Mouse (Mus musculus): ENCODE results near the gene Fhl3. TPM values are rescaled to one million over a fixed set of nuclear protein-coding genes. Genes with fewer than 3 reads are reported as not detected.

Gene Fhl3
- polyA plus RNA-seq, 1 experiment from 2014 or later: 6.4 TPM

GRCm38 (mm10) chr4:124663034-124663433, 37.5 kb upstream of the Fhl3 start:
- H3K36me3 ChIP-seq (ENCODE audit: control insufficient read depth, insufficient read depth, low read length): no peaks in the 10 kb centered on the region
- WGBS (ENCODE audit: insufficient replicate concordance): 49% methylated on average over 3 of the region's 3 CpGs
- ATAC-seq (replicated peaks; ENCODE audit: insufficient number of reproducible peaks, low FRiP score, low TSS enrichment): no peak
- no peak overlapping the region for H3K9ac ChIP-seq (ENCODE audit: low read depth, low read length)
- no peaks in the 10 kb centered on the region for H3K9me3 ChIP-seq (replicated peaks; ENCODE audit: control insufficient read depth, low read length)
- peaks cover 3% of the 10 kb centered on the region; the same call in 1 of the 2 replicates for H3K4me1 ChIP-seq (ENCODE audit: control insufficient read depth, insufficient read depth, low read length)
- H3K27ac ChIP-seq (ENCODE audit: low read depth, low read length): no peak overlapping the region
- no peak overlapping the region for H3K4me3 ChIP-seq (ENCODE audit: low read depth, low read length)
- H3K4me2 ChIP-seq: no peak overlapping the region
- H3K27me3 ChIP-seq (ENCODE audit: control insufficient read depth, insufficient read depth, low read length): peaks cover 88% of the 10 kb centered on the region

- H3K4me2 ChIP-seq: no peak overlapping the region
- no peaks in the 10 kb centered on the region for H3K36me3 ChIP-seq (ENCODE audit: control insufficient read depth, insufficient read depth, low read length)
- no peak overlapping the region for H3K9ac ChIP-seq (ENCODE audit: low read depth, low read length)
- H3K9me3 ChIP-seq (replicated peaks; ENCODE audit: control insufficient read depth, low read length): no peaks in the 10 kb centered on the region
- H3K27me3 ChIP-seq (ENCODE audit: control insufficient read depth, insufficient read depth, low read length): peaks cover 80% of the 10 kb centered on the region
- no peak overlapping the region for H3K4me3 ChIP-seq (ENCODE audit: low read depth, low read length)
- WGBS (ENCODE audit: insufficient replicate concordance): 79% methylated on average over 9 of the region's 9 CpGs
- H3K27ac ChIP-seq (ENCODE audit: low read depth, low read length): no peak overlapping the region
- ATAC-seq (replicated peaks; ENCODE audit: insufficient number of reproducible peaks, low FRiP score, low TSS enrichment): no peak
- H3K4me1 ChIP-seq (ENCODE audit: control insufficient read depth, insufficient read depth, low read length): peaks cover 2% of the 10 kb centered on the region; the same call in 1 of the 2 replicates
Measured at GRCm38 (mm10) chr4:124664185-124664584, 36.3 kb upstream of the Fhl3 start.

- H3K4me2 ChIP-seq: no peak overlapping the region
- no peak for ATAC-seq (replicated peaks; ENCODE audit: insufficient number of reproducible peaks, low FRiP score, low TSS enrichment)
- 71% methylated on average over 15 of the region's 15 CpGs for WGBS (ENCODE audit: insufficient replicate concordance)
- no peaks in the 10 kb centered on the region for H3K9me3 ChIP-seq (replicated peaks; ENCODE audit: control insufficient read depth, low read length)
- H3K27ac ChIP-seq (ENCODE audit: low read depth, low read length): no peak overlapping the region
- H3K9ac ChIP-seq (ENCODE audit: low read depth, low read length): no peak overlapping the region
- H3K36me3 ChIP-seq (ENCODE audit: control insufficient read depth, insufficient read depth, low read length): no peaks in the 10 kb centered on the region
- H3K27me3 ChIP-seq (ENCODE audit: control insufficient read depth, insufficient read depth, low read length): peaks cover 78% of the 10 kb centered on the region
- H3K4me1 ChIP-seq (ENCODE audit: control insufficient read depth, insufficient read depth, low read length): no peaks in the 10 kb centered on the region
- H3K4me3 ChIP-seq (ENCODE audit: low read depth, low read length): no peak overlapping the region
Measured at GRCm38 (mm10) chr4:124664604-124665003, 35.9 kb upstream of the Fhl3 start.

DNA sequence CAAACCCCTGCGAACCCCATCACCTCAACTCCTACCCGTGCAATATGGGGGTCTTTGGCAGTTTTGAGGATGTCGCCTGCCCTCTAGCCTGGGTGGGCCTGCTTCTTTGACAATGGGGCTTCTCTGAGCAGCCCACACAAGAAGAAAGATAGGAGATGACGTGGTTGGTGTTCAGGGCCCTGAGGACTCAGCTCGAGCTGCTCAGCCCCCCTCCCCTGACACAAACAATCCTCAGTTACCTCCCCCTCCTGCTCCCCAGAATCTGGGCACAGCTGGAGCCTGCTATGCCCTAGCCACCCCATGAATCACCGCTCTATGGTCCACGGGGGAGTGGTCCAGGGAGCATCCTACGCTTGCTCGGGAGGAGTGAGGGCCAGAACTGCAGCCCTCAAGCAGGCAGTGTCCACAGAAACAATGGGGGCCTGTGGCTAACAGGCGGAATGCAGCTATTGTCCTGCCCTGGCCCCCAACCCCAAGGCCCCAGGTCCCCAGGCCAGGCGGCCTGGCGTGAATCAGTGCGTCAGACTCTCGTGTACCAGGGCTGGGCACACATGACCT, 32.9 kb upstream of the Fhl3 start:
- WGBS (ENCODE audit: insufficient replicate concordance): 41% methylated on average over 14 of the region's 14 CpGs
- H3K9me3 ChIP-seq (replicated peaks; ENCODE audit: control insufficient read depth, low read length): no peaks in the 10 kb centered on the region
- H3K36me3 ChIP-seq (ENCODE audit: control insufficient read depth, insufficient read depth, low read length): no peaks in the 10 kb centered on the region
- H3K4me2 ChIP-seq: no peak overlapping the region
- H3K4me1 ChIP-seq (ENCODE audit: control insufficient read depth, insufficient read depth, low read length): peaks cover 5% of the 10 kb centered on the region; the same call in 1 of the 2 replicates
- ATAC-seq (replicated peaks; ENCODE audit: insufficient number of reproducible peaks, low FRiP score, low TSS enrichment): no peak
- H3K27ac ChIP-seq (ENCODE audit: low read depth, low read length): no peak overlapping the region
- peaks cover 57% of the 10 kb centered on the region for H3K27me3 ChIP-seq (ENCODE audit: control insufficient read depth, insufficient read depth, low read length)
- no peak overlapping the region for H3K4me3 ChIP-seq (ENCODE audit: low read depth, low read length)
- H3K9ac ChIP-seq (ENCODE audit: low read depth, low read length): no peak overlapping the region

DNA sequence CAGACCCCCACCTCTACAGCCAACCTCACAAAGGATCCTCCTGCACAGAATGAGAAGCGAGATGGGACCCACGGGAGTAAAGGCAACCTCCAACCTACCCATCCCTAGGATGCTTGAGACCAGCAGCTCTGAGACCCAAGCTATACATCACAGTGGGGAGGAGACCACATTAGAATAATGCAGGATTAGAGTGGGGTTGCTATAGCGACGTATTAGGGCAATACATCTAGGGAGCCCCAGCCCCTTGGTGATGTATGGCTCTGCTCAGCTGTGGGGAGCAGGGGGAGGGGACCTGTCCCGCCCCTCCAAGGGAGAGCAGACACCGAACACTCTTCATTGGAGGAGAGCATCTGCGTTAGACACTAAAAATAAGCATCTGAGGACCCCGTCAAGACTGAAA, 32.4 kb upstream of the Fhl3 start:
- Histone ChIP-seq H3K27me3 (ENCODE audit: control insufficient read depth, insufficient read depth, low read length) (peaks cover 56% of the 10 kb centered on the region), H3K9me3 (replicated peaks; ENCODE audit: control insufficient read depth, low read length) (no peaks in the 10 kb centered on the region)
- 21% methylated on average over 8 of the region's 8 CpGs for WGBS (ENCODE audit: insufficient replicate concordance)

GRCm38 (mm10) chr4:124670232-124670631, 30.3 kb upstream of the Fhl3 start:
- H3K36me3 ChIP-seq (ENCODE audit: control insufficient read depth, insufficient read depth, low read length): no peaks in the 10 kb centered on the region
- no peak overlapping the region for H3K4me2 ChIP-seq
- peaks cover 40% of the 10 kb centered on the region for H3K27me3 ChIP-seq (ENCODE audit: control insufficient read depth, insufficient read depth, low read length)
- 71% methylated on average over 8 of the region's 8 CpGs for WGBS (ENCODE audit: insufficient replicate concordance)
- no peak for ATAC-seq (replicated peaks; ENCODE audit: insufficient number of reproducible peaks, low FRiP score, low TSS enrichment)
- no peak overlapping the region for H3K27ac ChIP-seq (ENCODE audit: low read depth, low read length)
- H3K9ac ChIP-seq (ENCODE audit: low read depth, low read length): no peak overlapping the region
- no peak overlapping the region for H3K4me3 ChIP-seq (ENCODE audit: low read depth, low read length)
- H3K9me3 ChIP-seq (replicated peaks; ENCODE audit: control insufficient read depth, low read length): no peaks in the 10 kb centered on the region
- H3K4me1 ChIP-seq (ENCODE audit: control insufficient read depth, insufficient read depth, low read length): peaks cover 5% of the 10 kb centered on the region; the same call in 1 of the 2 replicates

More for the DNA sequence above, 32.4 kb upstream of the Fhl3 start:
- Histone ChIP-seq H3K4me1 (ENCODE audit: control insufficient read depth, insufficient read depth, low read length) (peaks cover 5% of the 10 kb centered on the region; the same call in 1 of the 2 replicates), H3K4me2 (no peak overlapping the region), H3K27ac (ENCODE audit: low read depth, low read length) (no peak overlapping the region), H3K4me3 (ENCODE audit: low read depth, low read length) (no peak overlapping the region), H3K36me3 (ENCODE audit: control insufficient read depth, insufficient read depth, low read length) (no peaks in the 10 kb centered on the region), H3K9ac (ENCODE audit: low read depth, low read length) (no peak overlapping the region)
- ATAC-seq (replicated peaks; ENCODE audit: insufficient number of reproducible peaks, low FRiP score, low TSS enrichment): no peak

DNA sequence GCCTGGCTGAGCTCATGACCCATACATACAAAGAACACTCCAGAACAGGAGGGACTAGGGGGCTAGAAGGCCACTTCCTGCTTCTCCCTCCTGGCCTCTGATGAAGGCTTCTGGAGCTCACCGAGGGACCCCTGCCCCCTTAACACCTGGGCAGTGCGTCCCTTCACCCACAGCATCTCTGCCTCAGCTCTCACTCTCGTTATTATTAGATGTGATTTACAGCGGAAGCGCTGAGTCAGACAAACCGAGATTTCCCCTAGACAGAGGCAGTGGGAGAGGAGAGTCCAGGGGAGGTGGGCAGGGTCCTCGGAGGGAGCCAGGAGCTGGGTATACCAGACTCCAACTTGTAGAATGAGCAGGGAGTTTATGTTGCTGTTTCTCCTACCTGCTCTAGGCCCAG, 28.9 kb upstream of the Fhl3 start:
- no peak overlapping the region for H3K9ac ChIP-seq (ENCODE audit: low read depth, low read length)
- H3K9me3 ChIP-seq (replicated peaks; ENCODE audit: control insufficient read depth, low read length): no peaks in the 10 kb centered on the region
- WGBS (ENCODE audit: insufficient replicate concordance): 12% methylated on average over 7 of the region's 7 CpGs
- peaks cover 5% of the 10 kb centered on the region; the same call in 1 of the 2 replicates for H3K4me1 ChIP-seq (ENCODE audit: control insufficient read depth, insufficient read depth, low read length)
- H3K27ac ChIP-seq (ENCODE audit: low read depth, low read length): no peak overlapping the region
- ATAC-seq (replicated peaks; ENCODE audit: insufficient number of reproducible peaks, low FRiP score, low TSS enrichment): no peak
- H3K4me2 ChIP-seq: peak overlapping the region; percentile 71
- no peaks in the 10 kb centered on the region for H3K36me3 ChIP-seq (ENCODE audit: control insufficient read depth, insufficient read depth, low read length)
- H3K4me3 ChIP-seq (ENCODE audit: low read depth, low read length): no peak overlapping the region
- peaks cover 32% of the 10 kb centered on the region for H3K27me3 ChIP-seq (ENCODE audit: control insufficient read depth, insufficient read depth, low read length)

DNA sequence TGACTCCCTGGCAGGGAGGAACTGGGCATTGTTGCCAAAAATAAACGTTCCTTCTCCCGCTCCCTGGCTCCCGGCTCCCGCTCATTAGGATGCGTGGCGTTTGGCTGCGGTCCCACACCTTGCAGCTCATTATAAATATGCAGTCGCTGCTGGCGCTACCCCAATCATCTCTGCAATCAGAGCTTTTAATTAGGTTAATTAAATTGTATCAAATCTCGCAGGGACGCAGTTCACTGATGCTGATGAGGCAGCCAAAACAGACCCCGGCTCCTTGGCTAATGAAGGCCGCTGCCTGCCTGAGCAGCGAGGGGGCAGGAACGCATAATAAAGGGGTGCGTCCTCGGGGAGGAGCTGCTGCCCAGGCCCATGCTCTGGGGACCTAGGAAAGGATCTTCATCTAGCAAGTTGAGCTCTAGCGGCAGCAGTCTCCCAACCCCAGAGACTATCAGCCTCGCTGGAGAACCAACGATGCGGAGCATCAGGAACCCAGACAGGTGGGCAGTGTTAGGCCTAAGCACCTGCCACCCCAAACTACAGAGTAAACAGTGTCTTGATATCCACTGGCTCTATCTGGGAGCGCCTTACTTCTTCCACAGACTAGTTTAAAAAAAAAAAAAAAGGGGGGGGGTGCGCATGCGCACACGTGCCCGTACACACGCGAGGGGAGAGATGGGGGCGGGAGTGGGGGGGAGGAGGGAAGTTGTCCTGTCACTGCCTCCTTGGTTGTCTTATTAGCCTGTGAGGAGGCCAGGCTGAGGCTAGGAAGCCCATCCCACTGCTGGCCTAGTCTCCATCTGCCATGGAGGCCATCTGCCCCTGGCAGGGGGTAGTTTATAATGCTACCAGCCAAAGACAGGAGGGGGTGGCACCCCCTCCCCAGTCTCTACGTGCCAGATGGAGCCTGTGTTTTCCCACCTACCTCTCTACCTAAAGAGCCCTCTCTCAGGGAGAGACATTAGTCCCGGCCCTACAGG, 27.9 kb upstream of the Fhl3 start:
- no peaks in the 10 kb centered on the region for H3K9me3 ChIP-seq (replicated peaks; ENCODE audit: control insufficient read depth, low read length)
- under 1% methylated on average over 28 of the region's 31 CpGs for WGBS (ENCODE audit: insufficient replicate concordance)
- peak overlapping the region; percentile 34 for H3K4me3 ChIP-seq (ENCODE audit: low read depth, low read length)
- peak overlapping the region; percentile 71 for H3K4me2 ChIP-seq
- peaks cover 4% of the 10 kb centered on the region; the same call in 1 of the 2 replicates for H3K36me3 ChIP-seq (ENCODE audit: control insufficient read depth, insufficient read depth, low read length)
- H3K27ac ChIP-seq (ENCODE audit: low read depth, low read length): no peak overlapping the region
- H3K27me3 ChIP-seq (ENCODE audit: control insufficient read depth, insufficient read depth, low read length): peaks cover 21% of the 10 kb centered on the region
- peaks cover 5% of the 10 kb centered on the region; the same call in 1 of the 2 replicates for H3K4me1 ChIP-seq (ENCODE audit: control insufficient read depth, insufficient read depth, low read length)
- ATAC-seq (replicated peaks; ENCODE audit: insufficient number of reproducible peaks, low FRiP score, low TSS enrichment): no peak
- H3K9ac ChIP-seq (ENCODE audit: low read depth, low read length): peak overlapping the region; percentile 58; the same call in 1 of the 2 replicates

Measured in heart, embryonic 11.5 days (tissue).